Mouse (Mus musculus) v-Abl transformed pro-B cells (cell line): ENCODE results near the gene Gpr84.

ENCODE experiments used
- in situ Hi-C, 2 experiments: fragments of 400-800 bp; cut with MboI; formaldehyde crosslinking; loops; one replicate each; pipeline ENCODE4 v1.15.1; 2025; ENCODE audit not compliant: unreplicated experiment in 2 of 2

Gpr84 gene

GRCm38 (mm10) chr15:103313495-103314095 is 3.2 kb upstream of the Gpr84 start:
- in situ Hi-C loops, result loop anchor here (10.0 kb wide), 1 partner anchor 329 kb away; no protein-coding TSS in a partner anchor

GRCm38 (mm10) chr15:103308876-103309580 is 1.4 kb downstream of the Gpr84 start:
- in situ Hi-C loops, result loop anchor here in 1 of 2 experiments (5.0 kb wide), 1 partner anchor 122 kb away; no protein-coding TSS in a partner anchor

- in situ Hi-C loops, result loop anchor here in 1 of 2 experiments (5.0 kb wide), 1 partner anchor 121 kb away; no protein-coding TSS in a partner anchor
These were observed 2.1 kb downstream of the Gpr84 start for GRCm38 (mm10) chr15:103308056-103308875.

GRCm38 (mm10) chr15:103307125-103307524 is 3.3 kb downstream of the Gpr84 start:
- in situ Hi-C loops, result loop anchor here in 1 of 2 experiments (5.0 kb wide), 1 partner anchor 120 kb away; no protein-coding TSS in a partner anchor

GRCm38 (mm10) chr15:103305792-103306645 is 4.4 kb downstream of the Gpr84 start:
- in situ Hi-C loops, result loop anchor here in 1 of 2 experiments (5.0 kb wide), 1 partner anchor 119 kb away; no protein-coding TSS in a partner anchor

- in situ Hi-C loops, result loop anchor here in 1 of 2 experiments (5.0 kb wide), 1 partner anchor 118 kb away; no protein-coding TSS in a partner anchor
These were observed 5.2 kb downstream of the Gpr84 start for GRCm38 (mm10) chr15:103305070-103305678.

- in situ Hi-C loops, result no loop called here
These were observed 5.8 kb downstream of the Gpr84 start for GRCm38 (mm10) chr15:103304616-103304969.

- in situ Hi-C loops, result no loop called here
These were observed 6.3 kb downstream of the Gpr84 start for GRCm38 (mm10) chr15:103303916-103304615.

GRCm38 (mm10) chr15:103302341-103303021 is 7.9 kb downstream of the Gpr84 start:
- in situ Hi-C loops, result no loop called here

GRCm38 (mm10) chr15:103301547-103302340 is 8.7 kb downstream of the Gpr84 start:
- in situ Hi-C loops, result no loop called here

- in situ Hi-C loops, result no loop called here
These were observed 9.4 kb downstream of the Gpr84 start for GRCm38 (mm10) chr15:103301046-103301445.

- in situ Hi-C loops, result no loop called here
These were observed 9.9 kb downstream of the Gpr84 start for GRCm38 (mm10) chr15:103300560-103300959.

GRCm38 (mm10) chr15:103300067-103300471 is 10.3 kb downstream of the Gpr84 start:
- in situ Hi-C loops, result no loop called here

GRCm38 (mm10) chr15:103299644-103300043 is 10.8 kb downstream of the Gpr84 start:
- in situ Hi-C loops, result no loop called here

GRCm38 (mm10) chr15:103298861-103299616 is 11.4 kb downstream of the Gpr84 start:
- in situ Hi-C loops, result no loop called here

GRCm38 (mm10) chr15:103298026-103298425 is 12.4 kb downstream of the Gpr84 start:
- in situ Hi-C loops, result no loop called here

GRCm38 (mm10) chr15:103297313-103297712 is 13.1 kb downstream of the Gpr84 start:
- in situ Hi-C loops, result no loop called here
